Mouse (Mus musculus) hindbrain, embryonic 11.5 days (tissue): ENCODE data around the gene Asic3. TPM values are rescaled to one million over a fixed set of nuclear protein-coding genes. Genes with fewer than 3 reads are reported as not detected.

Experiments used
- ATAC-seq: fragments of 200-750 bp; cut with Nextera tagmentation; 2 replicates; pipeline ENCODE4 v1.8.0; 2017; ENCODE audit warnings: mild to moderate bottlenecking, moderate TSS enrichment, moderate library complexity; ENCODE audit not compliant: low FRiP score
- DNase-seq: peaks from one replicate; pipeline ENCODE4 v3.0.0-alpha.2; 2015; ENCODE audit warnings: low spot score
- H3K27ac ChIP-seq: fragments of 300-500 bp; sonication (generic); 2 replicates; pipeline ENCODE4 v1.5.1; 2014; ENCODE audit warnings: mild to moderate bottlenecking, low read depth, low read length
- H3K27me3 ChIP-seq: fragments of 300-500 bp; sonication (generic); 2 replicates; pipeline ENCODE4 v1.6.1; 2014; ENCODE audit warnings: mild to moderate bottlenecking, low read length, moderate library complexity, mixed read lengths; ENCODE audit not compliant: control insufficient read depth, insufficient read depth
- H3K36me3 ChIP-seq: fragments of 300-500 bp; sonication (generic); 2 replicates; pipeline ENCODE4 v1.6.1; 2014; ENCODE audit warnings: mild to moderate bottlenecking, low read length, moderate library complexity, mixed read lengths; ENCODE audit not compliant: control insufficient read depth, insufficient read depth
- H3K4me1 ChIP-seq: fragments of 300-500 bp; sonication (generic); replicated peaks from 2 replicates; pipeline ENCODE4 v1.6.1; 2014; ENCODE audit warnings: low read length, mixed read lengths; ENCODE audit not compliant: control insufficient read depth, insufficient read depth
- H3K4me2 ChIP-seq: fragments of 300-500 bp; sonication (generic); replicated peaks from 2 replicates; pipeline ENCODE4 v1.6.1; 2014; ENCODE audit warnings: mild to moderate bottlenecking, low read depth, low read length
- H3K4me3 ChIP-seq: fragments of 300-500 bp; sonication (generic); 2 replicates; pipeline ENCODE4 v1.5.1; 2014; ENCODE audit warnings: low read depth, low read length
- H3K9ac ChIP-seq: fragments of 300-500 bp; sonication (generic); 2 replicates; pipeline ENCODE4 v1.6.1; 2014; ENCODE audit warnings: low read depth, low read length
- H3K9me3 ChIP-seq: fragments of 300-500 bp; sonication (generic); 2 replicates; pipeline ENCODE4 v1.6.1; 2016; ENCODE audit warnings: low read length; ENCODE audit not compliant: control insufficient read depth
- WGBS: fragments of 180-500 bp; shearing (Covaris S2); extraction: QIAGEN DNeasy Blood & Tissue Kit; methylation state at CpG from one replicate; pipeline ENCODE4 v1.1.7; 2014; 5-methylcytosine and 5-hydroxymethylcytosine counted together
- polyA plus RNA-seq: library from polyadenylated mRNA; unstranded; fragments of >200 nt; fragmentation: Nextera tagmentation; extraction: Ambion mirVana; gene quantifications from 2 replicates; pipeline ENCODE4 v1.2.1, GENCODE M21; 2014

Asic3 gene
- polyA plus RNA-seq, 1 experiment from 2014 or later: 0.52 TPM

- Histone ChIP-seq H3K4me2 (peak overlapping the region; percentile 91), H3K36me3 (no peaks in the 10 kb centered on the region; the same call in 1 of the 2 replicates), H3K9me3 (no peaks in the 10 kb centered on the region), H3K27ac (peak overlapping the region; percentile 87), H3K4me3 (peak overlapping the region; percentile 89), H3K9ac (peak overlapping the region; percentile 96), H3K4me1 (peaks cover 9% of the 10 kb centered on the region), H3K27me3 (no peaks in the 10 kb centered on the region; the same call in 1 of the 2 replicates)
- ATAC-seq (peak; percentile 1; the same call in 1 of the 2 replicates), DNase-seq (no peak)
- WGBS: 55% methylated on average over 20 of the region's 20 CpGs
Observed at GRCm38 (mm10) chr5:24445428-24446080, 32.4 kb downstream of the Asic3 start.

GRCm38 (mm10) chr5:24446630-24447029 is 33.4 kb downstream of the Asic3 start:
- Histone ChIP-seq H3K27me3 (no peaks in the 10 kb centered on the region; the same call in 1 of the 2 replicates), H3K27ac (no peak overlapping the region), H3K4me3 (no peak overlapping the region; the same call in 1 of the 2 replicates), H3K9ac (no peak overlapping the region), H3K9me3 (no peaks in the 10 kb centered on the region), H3K36me3 (no peaks in the 10 kb centered on the region), H3K4me1 (peaks cover 13% of the 10 kb centered on the region), H3K4me2 (no peak overlapping the region)
- DNase-seq: no peak
- no peak for ATAC-seq
- WGBS: 89% methylated on average over 7 of the region's 7 CpGs

GRCm38 (mm10) chr5:24447624-24448298 is 34.6 kb downstream of the Asic3 start, which contains the start of gene Tmub1:
TSS of gene Tmub1 (minus strand) at chr5:24447854.
- 3% methylated on average over 32 of the region's 34 CpGs for WGBS
- Histone ChIP-seq H3K9me3 (no peaks in the 10 kb centered on the region), H3K4me3 (peak within 1 kb of the TSS; percentile 52), H3K27ac (peak within 1 kb of the TSS; percentile 18; the same call in 1 of the 2 replicates), H3K4me1 (peaks cover 13% of the 10 kb centered on the region), H3K9ac (peak within 1 kb of the TSS; percentile 65), H3K36me3 (no peaks in the 10 kb centered on the region), H3K4me2 (peak within 1 kb of the TSS; percentile 74), H3K27me3 (no peaks in the 10 kb centered on the region; the same call in 1 of the 2 replicates)
- ATAC-seq: peak; percentile 53
- peak; percentile 87 for DNase-seq

GRCm38 (mm10) chr5:24451264-24452029 is 38.3 kb downstream of the Asic3 start:
- Histone ChIP-seq H3K27me3 (no peaks in the 10 kb centered on the region; the same call in 1 of the 2 replicates), H3K4me1 (peaks cover 15% of the 10 kb centered on the region), H3K4me3 (peak overlapping the region; percentile 92), H3K9me3 (no peaks in the 10 kb centered on the region), H3K4me2 (peak overlapping the region; percentile 94), H3K27ac (peak overlapping the region; percentile 93), H3K36me3 (no peaks in the 10 kb centered on the region), H3K9ac (peak overlapping the region; percentile 99)
- ATAC-seq (peak; percentile 67), DNase-seq (peak; percentile 87)
- WGBS: 4% methylated on average over 34 of the region's 66 CpGs

GRCm38 (mm10) chr5:24452030-24452690 is 39.0 kb downstream of the Asic3 start, which contains the start of gene Agap3:
TSS of gene Agap3 (plus strand) at chr5:24452177.
- Histone ChIP-seq H3K9ac (peak within 1 kb of the TSS; percentile 99), H3K4me2 (peak within 1 kb of the TSS; percentile 94), H3K4me3 (peak within 1 kb of the TSS; percentile 92), H3K27me3 (no peaks in the 10 kb centered on the region; the same call in 1 of the 2 replicates), H3K27ac (peak within 1 kb of the TSS; percentile 93), H3K4me1 (peaks cover 15% of the 10 kb centered on the region), H3K36me3 (no peaks in the 10 kb centered on the region), H3K9me3 (no peaks in the 10 kb centered on the region)
- under 1% methylated on average over 39 of the region's 85 CpGs for WGBS
- DNase-seq (peak; percentile 64), ATAC-seq (peak; percentile 7; the same call in 1 of the 2 replicates)

- WGBS: under 1% methylated on average over 29 of the region's 29 CpGs
- Histone ChIP-seq H3K27me3 (no peaks in the 10 kb centered on the region; the same call in 1 of the 2 replicates), H3K36me3 (no peaks in the 10 kb centered on the region), H3K4me2 (peak overlapping the region; percentile 94), H3K4me1 (peaks cover 15% of the 10 kb centered on the region), H3K27ac (peak overlapping the region; percentile 93), H3K4me3 (peak overlapping the region; percentile 92), H3K9ac (peak overlapping the region; percentile 99), H3K9me3 (no peaks in the 10 kb centered on the region)
- peak; percentile 25; the same call in 1 of the 2 replicates for ATAC-seq
- peak; percentile 50 for DNase-seq
Observed at GRCm38 (mm10) chr5:24452691-24453233, 39.6 kb downstream of the Asic3 start.

GRCm38 (mm10) chr5:24453283-24453984 is 40.2 kb downstream of the Asic3 start:
- H3K4me1 ChIP-seq: peaks cover 15% of the 10 kb centered on the region

More at GRCm38 (mm10) chr5:24453283-24453984, 40.2 kb downstream of the Asic3 start:
- peak overlapping the region; percentile 94 for H3K4me2 ChIP-seq
- H3K4me3 ChIP-seq: peak overlapping the region; percentile 92
- peak overlapping the region; percentile 99 for H3K9ac ChIP-seq
- ATAC-seq (peak; percentile 12; the same call in 1 of the 2 replicates), DNase-seq (peak; percentile 49)
- WGBS: 7% methylated on average over 5 of the region's 5 CpGs
- peak overlapping the region; percentile 93 for H3K27ac ChIP-seq
- no peaks in the 10 kb centered on the region; the same call in 1 of the 2 replicates for H3K27me3 ChIP-seq
- no peaks in the 10 kb centered on the region for H3K36me3 ChIP-seq
- H3K9me3 ChIP-seq: no peaks in the 10 kb centered on the region
